Mouse (Mus musculus) thymus, adult 2 months (tissue): ENCODE data around the gene Acot7.

ENCODE experiments used
- CTCF ChIP-seq: fragments of 200-500 bp; IDR thresholded peaks from 2 replicates; pipeline ENCODE4 v1.5.1; 2012; ENCODE audit warnings: mild to moderate bottlenecking, control low read depth, low read length, moderate library complexity, borderline replicate concordance; ENCODE audit not compliant: control insufficient read depth, poor library complexity, insufficient read depth; ENCODE audit errors: extremely low read depth
- POLR2A ChIP-seq: fragments of 200-500 bp; IDR thresholded peaks from 2 replicates; pipeline ENCODE4 v1.6.1; 2012; ENCODE audit warnings: mild to moderate bottlenecking, low read length, control low read depth, moderate library complexity; ENCODE audit not compliant: control insufficient read depth, poor library complexity, insufficient read depth; ENCODE audit errors: extremely low read depth

GRCm38 (mm10) chr4:152224156-152224555 is 46.2 kb downstream of the Acot7 start:
- TF ChIP-seq POLR2A (no peak), CTCF (no peak)
